Mouse (Mus musculus): ENCODE measurements around the gene Gm1330.
"Not testable (repeated sequence)": the region's sequence is repeated elsewhere in the genome, so short reads cannot be mapped to it uniquely, and the experiment has no call there.

Gm1330 gene

GRCm38 (mm10) chr2:149003151-149003550, at the start of gene Gm1330:
TSS of gene Gm1330 (minus strand) at chr2:149003251.
- DNase-seq (ENCODE audit: low spot score in 2 of 2) = no peak

GRCm38 (mm10) chr2:149017137-149017536, 14.1 kb upstream of the Gm1330 start, which contains the start of gene Gm10750:
TSS of gene Gm10750 (minus strand) at chr2:149017237.
- DNase-seq (ENCODE audit: low spot score in 2 of 2) = not testable (repeated sequence)

- no peak for DNase-seq (ENCODE audit: low spot score in 2 of 2)
Measured at GRCm38 (mm10) chr2:149004826-149005225, 1.8 kb upstream of the Gm1330 start.

- DNase-seq (ENCODE audit: low spot score in 2 of 2) = no peak
Measured at GRCm38 (mm10) chr2:148995133-148995532, 7.9 kb downstream of the Gm1330 start.

Measured in urinary bladder, adult 18-20 months (tissue).